Mouse (Mus musculus) CH12.LX (cell line): Measurements from ENCODE around the gene Ttc7b. TPM values are rescaled to one million over a fixed set of nuclear protein-coding genes. Genes with fewer than 3 reads are reported as not detected.

Source experiments
- DNase-seq: peaks from one replicate; pipeline ENCODE4 v3.0.0-alpha.2; 2013; ENCODE audit errors: extremely low read depth
- H3K27ac ChIP-seq: 2 replicates; pipeline ENCODE4 v1.5.1; 2012; ENCODE audit warnings: low read depth, mild to moderate bottlenecking, control low read depth, moderate library complexity; ENCODE audit not compliant: insufficient read depth
- H3K27me3 ChIP-seq: replicated peaks from 2 replicates; pipeline ENCODE3; 2012; ENCODE audit warnings: inconsistent platforms
- H3K36me3 ChIP-seq, 2 experiments: replicated peaks in 1 of 2; 2 replicates each; pipeline versions ENCODE3 to v1.6.1; 2012; ENCODE audit warnings: inconsistent platforms in 1 of 2, low read length in 1 of 2, mild to moderate bottlenecking in 1 of 2, mixed read lengths in 1 of 2, moderate library complexity in 1 of 2; ENCODE audit not compliant: control insufficient read depth in 1 of 2, insufficient read depth in 1 of 2
- H3K4me1 ChIP-seq, 2 experiments: 2 replicates each; pipeline ENCODE4 v1.6.1; 2012; ENCODE audit warnings: inconsistent platforms in 1 of 2, moderate library complexity in 1 of 2; ENCODE audit not compliant: insufficient read depth in 2 of 2, control insufficient read depth in 1 of 2
- H3K4me2 ChIP-seq: 2 replicates; pipeline ENCODE4 v1.6.1; 2012; ENCODE audit warnings: low read depth, mild to moderate bottlenecking, control low read depth; ENCODE audit not compliant: poor library complexity, insufficient read depth, severe bottlenecking
- H3K4me3 ChIP-seq, 3 experiments: fragments of 150-350 bp in 1 of 3; sonication (generic) in 1 of 3; replicated peaks in 1 of 3; 2 replicates each; pipeline versions ENCODE3 to v1.5.1; 2011 to 2012; ENCODE audit warnings: low read depth in 2 of 3, low read length in 2 of 3, mild to moderate bottlenecking in 2 of 3, moderate library complexity in 2 of 3, control low read depth in 1 of 3, improper control_type of control experiment in 1 of 3, inconsistent platforms in 1 of 3, mixed read lengths in 1 of 3; ENCODE audit not compliant: poor library complexity in 1 of 3
- H3K79me2 ChIP-seq: replicated peaks from 2 replicates; pipeline ENCODE4 v1.6.1; 2012; ENCODE audit warnings: mild to moderate bottlenecking, moderate library complexity; ENCODE audit not compliant: control insufficient read depth, poor library complexity, insufficient read depth, severe bottlenecking; ENCODE audit errors: extremely low read depth
- H3K9ac ChIP-seq: 2 replicates; pipeline ENCODE4 v1.6.1; 2012; ENCODE audit warnings: low read depth, mild to moderate bottlenecking, control low read depth, moderate library complexity; ENCODE audit not compliant: insufficient read depth
- H3K9me3 ChIP-seq: replicated peaks from 2 replicates; pipeline ENCODE3; 2012; ENCODE audit warnings: low read length, inconsistent platforms, mixed read lengths
- CHD2 ChIP-seq: IDR thresholded peaks from 2 replicates; pipeline ENCODE4 v1.6.1; 2011; ENCODE audit warnings: low read length, improper control_type of control experiment
- EP300 ChIP-seq: IDR thresholded peaks from 2 replicates; pipeline ENCODE4 v1.6.1; 2011; ENCODE audit warnings: low read length, improper control_type of control experiment
- ETS1 ChIP-seq: conservative IDR thresholded peaks from 2 replicates; pipeline ENCODE4 v1.6.1; 2012; ENCODE audit warnings: low read depth, mild to moderate bottlenecking, inconsistent platforms, low read length, improper control_type of control experiment, moderate library complexity
- HCFC1 ChIP-seq: IDR thresholded peaks from 2 replicates; pipeline ENCODE4 v1.6.1; 2012; ENCODE audit warnings: low read depth, mild to moderate bottlenecking, inconsistent platforms, low read length, improper control_type of control experiment
- JUN ChIP-seq: IDR thresholded peaks from 2 replicates; pipeline ENCODE4 v1.6.1; 2011; ENCODE audit warnings: low read depth, mild to moderate bottlenecking, low read length, improper control_type of control experiment, moderate library complexity; ENCODE audit not compliant: insufficient read depth
- MAFK ChIP-seq: IDR thresholded peaks from 2 replicates; pipeline ENCODE4 v1.6.1; 2011; ENCODE audit warnings: low read length, improper control_type of control experiment; ENCODE audit not compliant: insufficient replicate concordance
- MEF2A ChIP-seq: IDR thresholded peaks from 2 replicates; pipeline ENCODE4 v1.6.1; 2014; ENCODE audit warnings: low read depth, mild to moderate bottlenecking, inconsistent platforms, low read length, improper control_type of control experiment, borderline replicate concordance
- PAX5 ChIP-seq: IDR thresholded peaks from 2 replicates; pipeline ENCODE4 v1.6.1; 2012; ENCODE audit warnings: low read length, inconsistent platforms, mixed read lengths
- POLR2AphosphoS2 ChIP-seq: IDR thresholded peaks from 2 replicates; pipeline ENCODE4 v1.6.1; 2011; ENCODE audit warnings: low read depth, low read length, improper control_type of control experiment
- RCOR1 ChIP-seq: conservative IDR thresholded peaks from 2 replicates; pipeline ENCODE4 v1.6.1; 2012; ENCODE audit warnings: low read depth, mild to moderate bottlenecking, inconsistent platforms, low read length, improper control_type of control experiment
- SMC3 ChIP-seq: IDR thresholded peaks from 2 replicates; pipeline ENCODE4 v1.6.1; 2011; ENCODE audit warnings: low read depth, low read length, improper control_type of control experiment
- TBP ChIP-seq: conservative IDR thresholded peaks from 2 replicates; pipeline ENCODE4 v1.6.1; 2011; ENCODE audit warnings: low read depth, low read length, improper control_type of control experiment
- USF1 ChIP-seq: IDR thresholded peaks from 2 replicates; pipeline ENCODE4 v1.6.1; 2014; ENCODE audit warnings: low read depth, mild to moderate bottlenecking, inconsistent platforms, low read length, improper control_type of control experiment
- USF2 ChIP-seq: conservative IDR thresholded peaks from 2 replicates; pipeline ENCODE4 v1.6.1; 2011; ENCODE audit warnings: low read depth, low read length, improper control_type of control experiment
- ZNF384 ChIP-seq: IDR thresholded peaks from 2 replicates; pipeline ENCODE4 v1.6.1; 2012; ENCODE audit warnings: low read depth, low read length, improper control_type of control experiment, inconsistent platforms
- dilution Hi-C: fragments of 300-500 bp; cut with MboI; formaldehyde crosslinking; loops from 2 replicates; pipeline ENCODE4 v1.14.3; 2020; ENCODE audit warnings: low sequenced_read_pairs; ENCODE audit not compliant: extremely low pct_unique_long_range_greater_than_20kb, extremely low pct_ligation_motif_present
- in situ Hi-C: fragments of 300-500 bp; cut with MboI; formaldehyde crosslinking; loops from 3 replicates; pipeline ENCODE4 v1.14.3; 2019; ENCODE audit warnings: low sequenced_read_pairs, low pct_ligation_motif_present, low pct_unique_long_range_greater_than_20kb, mixed read lengths
- polyA plus RNA-seq: library from polyadenylated mRNA; unstranded; fragments of >175 nt; gene quantifications from 2 replicates; pipeline ENCODE4 v1.2.1, GENCODE M21; 2012; ENCODE audit warnings: low read depth; ENCODE audit not compliant: insufficient read length
- total RNA-seq, 2 experiments: library from RNA; depleted of rRNA; stranded (reverse); fragments of 300-350 nt in 1 of 2; fragments of >200 nt in 1 of 2; gene quantifications; 2 replicates each; pipeline ENCODE4 v1.2.3; 2012 to 2014

Ttc7b gene
- total and polyA plus RNA-seq, 3 experiments: 7.8 to 18.3 (median 12.7) TPM

- peaks cover 6 to 43% of the 10 kb centered on the region in 2 experiments for H3K36me3 ChIP-seq
Observed at GRCm38 (mm10) chr12:100391890-100392289, 128.7 kb downstream of the Ttc7b start.

DNA sequence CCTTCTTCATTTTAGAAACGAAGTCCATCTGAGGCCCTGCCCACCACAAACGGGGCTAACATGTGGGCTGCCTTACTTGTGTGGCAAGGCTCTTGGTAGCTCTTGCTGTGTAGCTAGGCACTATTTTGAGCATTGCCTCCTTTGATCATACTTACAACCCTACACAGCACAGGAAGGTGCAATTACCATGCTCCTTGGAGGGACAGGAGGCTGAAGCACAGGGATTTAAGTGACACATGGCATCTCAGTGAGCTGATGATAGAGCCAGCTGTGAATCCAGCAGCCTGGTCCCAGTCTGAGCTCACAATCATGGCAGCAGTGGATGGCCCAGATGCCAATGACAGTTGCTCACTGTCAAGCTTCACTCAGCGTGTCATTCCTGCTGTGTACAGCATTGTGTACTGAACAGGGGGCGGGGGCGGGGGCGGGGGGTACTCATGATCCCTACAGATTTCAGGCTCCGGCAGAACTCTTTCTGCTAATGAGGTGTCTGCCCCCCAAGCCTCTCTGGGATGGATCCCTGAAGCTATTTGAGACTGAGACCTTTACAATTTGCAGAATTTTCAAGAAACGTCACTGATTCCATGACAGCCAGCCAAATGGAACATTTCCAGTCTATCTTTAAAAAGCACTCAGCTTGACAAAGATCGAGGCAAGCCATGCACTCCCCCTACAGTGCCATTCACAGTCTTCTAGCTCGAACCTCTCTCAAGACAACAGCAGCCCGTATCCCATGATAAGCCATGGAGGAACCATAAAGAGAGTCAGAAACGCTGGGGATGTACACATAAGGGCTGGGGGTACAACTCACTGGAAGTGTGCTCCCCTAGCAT is 130.5 kb downstream of the Ttc7b start:
- Histone ChIP-seq H3K79me2 (no peaks in the 10 kb centered on the region), H3K9ac (no peak overlapping the region), H3K4me3 (no peak overlapping the region), H3K27ac (no peak overlapping the region), H3K4me2 (no peak overlapping the region), H3K4me1 (no peaks in the 10 kb centered on the region), H3K36me3 (peaks cover 7 to 53% of the 10 kb centered on the region in 2 experiments), H3K27me3 (no peaks in the 10 kb centered on the region), H3K9me3 (no peaks in the 10 kb centered on the region)
- dilution Hi-C loops (no loop called here), in situ Hi-C loops (no loop called here)
- no peak for DNase-seq
- no peak for TF ChIP-seq SMC3
- TF ChIP-seq JUN: no peak
- TF ChIP-seq EP300: no peak
- TF ChIP-seq HCFC1: no peak
- TF ChIP-seq USF2: no peak
- no peak for TF ChIP-seq RCOR1
- no peak for TF ChIP-seq CHD2
- TF ChIP-seq TBP: no peak
- no peak for TF ChIP-seq ZNF384
- no peak for TF ChIP-seq POLR2AphosphoS2

More at GRCm38 (mm10) chr12:100391890-100392289, 128.7 kb downstream of the Ttc7b start:
- in situ Hi-C loops: no loop called here
- Histone ChIP-seq H3K9me3 (no peaks in the 10 kb centered on the region), H3K4me3 (no peak overlapping the region), H3K27me3 (no peaks in the 10 kb centered on the region)
- dilution Hi-C loops: no loop called here
- no peak for TF ChIP-seq USF1
- TF ChIP-seq ETS1: no peak
- TF ChIP-seq PAX5: no peak
- no peak for TF ChIP-seq MEF2A
- TF ChIP-seq MAFK: no peak
- no peak for TF ChIP-seq JUN
- TF ChIP-seq HCFC1: no peak
- TF ChIP-seq, all 38 proteins: peak for 0
- H3K4me2 ChIP-seq: no peak overlapping the region
- no peaks in the 10 kb centered on the region for H3K79me2 ChIP-seq
- peaks cover 2 to 4% of the 10 kb centered on the region in 2 experiments for H3K4me1 ChIP-seq
- H3K27ac ChIP-seq: no peak overlapping the region
- no peak overlapping the region for H3K9ac ChIP-seq
- no peak for DNase-seq
